Mouse (Mus musculus): ENCODE data around the gene Vmn1r10. TPM values are rescaled to one million over a fixed set of nuclear protein-coding genes. Genes with fewer than 3 reads are reported as not detected.

Vmn1r10 gene
- polyA plus RNA-seq (2016; fragmentation: Nextera tagmentation; extraction: Ambion mirVana) = not detected in 2 replicates

GRCm38 (mm10) chr6:57109154-57109553 lies at the start of gene Vmn1r10:
Vmn1r10 (plus strand) TSS chr6:57109454.
- H3K27ac ChIP-seq = no peak within 1 kb of the TSS
- H3K9ac ChIP-seq = no peak within 1 kb of the TSS
- H3K36me3 ChIP-seq = no peaks in the 10 kb centered on the region
- H3K4me1 ChIP-seq = no peaks in the 10 kb centered on the region
- no peak within 1 kb of the TSS for H3K4me3 ChIP-seq
- H3K4me2 ChIP-seq (replicated peaks) = no peak within 1 kb of the TSS
- 85% methylated on average over 3 of the region's 3 CpGs for WGBS
- no peak for ATAC-seq (ENCODE audit: low FRiP score)
- H3K27me3 ChIP-seq = no peaks in the 10 kb centered on the region
- H3K9me3 ChIP-seq (replicated peaks) = no peaks in the 10 kb centered on the region

DNA sequence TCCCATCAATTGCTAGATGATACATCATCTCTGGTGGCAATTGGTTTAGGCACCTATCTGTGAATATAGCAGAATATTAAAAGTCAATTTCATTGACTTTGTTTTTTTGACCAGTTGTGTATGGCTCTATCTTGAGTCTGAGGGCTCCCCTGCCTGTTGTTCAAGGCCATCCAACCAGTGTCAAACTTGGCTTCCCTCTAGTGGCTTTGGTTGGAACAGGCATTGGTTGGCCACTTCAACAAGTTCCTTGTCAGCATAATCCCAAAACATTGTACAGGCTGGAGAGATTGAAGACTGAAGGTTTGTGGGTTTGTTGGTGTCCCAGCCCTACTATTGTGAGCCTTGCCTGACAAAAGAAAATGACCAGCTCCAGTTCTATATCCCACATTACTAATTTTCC lies 45.5 kb upstream of the Vmn1r10 start:
- no peak for ATAC-seq (ENCODE audit: low FRiP score)
- Histone ChIP-seq H3K4me1 (no peaks in the 10 kb centered on the region), H3K9me3 (replicated peaks) (no peaks in the 10 kb centered on the region), H3K27me3 (no peaks in the 10 kb centered on the region), H3K9ac (no peak overlapping the region), H3K4me2 (replicated peaks) (no peak overlapping the region), H3K4me3 (no peak overlapping the region), H3K27ac (no peak overlapping the region), H3K36me3 (no peaks in the 10 kb centered on the region)

DNA sequence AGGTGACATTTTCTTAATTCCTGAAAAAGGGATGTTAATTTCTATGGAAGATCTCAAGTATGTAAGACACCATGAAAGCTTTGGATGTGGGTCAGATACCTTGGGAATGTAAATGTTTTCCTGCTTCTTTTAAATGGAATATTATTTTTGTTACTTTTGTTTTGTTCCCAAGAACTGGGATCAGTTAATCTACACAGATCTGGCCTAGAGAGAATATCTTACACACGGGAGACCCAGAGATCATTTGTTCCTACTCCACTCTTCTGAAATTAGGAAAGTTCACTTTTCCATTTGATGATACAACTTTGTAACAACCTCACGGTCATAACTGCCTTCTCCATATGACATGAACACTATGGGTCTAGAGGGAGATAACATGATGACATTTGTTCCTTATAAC lies 42.8 kb upstream of the Vmn1r10 start, which contains the start of gene Vmn1r9:
Gene Vmn1r9, plus strand, starts transcription at position 301 of the 400 bp plus-strand sequence.
- WGBS = 80% methylated on average over 2 of the region's 2 CpGs
- H3K4me3 ChIP-seq = no peak within 1 kb of the TSS
- ATAC-seq (ENCODE audit: low FRiP score) = no peak
- no peaks in the 10 kb centered on the region for H3K9me3 ChIP-seq (replicated peaks)
- H3K4me2 ChIP-seq (replicated peaks) = no peak within 1 kb of the TSS
- no peak within 1 kb of the TSS for H3K9ac ChIP-seq
- no peaks in the 10 kb centered on the region for H3K27me3 ChIP-seq
- no peaks in the 10 kb centered on the region for H3K36me3 ChIP-seq
- H3K27ac ChIP-seq = no peak within 1 kb of the TSS
- no peaks in the 10 kb centered on the region for H3K4me1 ChIP-seq

- H3K27me3 ChIP-seq = no peaks in the 10 kb centered on the region
- no peaks in the 10 kb centered on the region for H3K4me1 ChIP-seq
- no peaks in the 10 kb centered on the region for H3K9me3 ChIP-seq (replicated peaks)
- 67% methylated on average over 1 of the region's 1 CpGs for whole genome bisulfite sequencing
- no peak for ATAC-seq (ENCODE audit: low FRiP score)
- no peaks in the 10 kb centered on the region for H3K36me3 ChIP-seq
- H3K4me3 ChIP-seq = no peak overlapping the region
- H3K9ac ChIP-seq = no peak overlapping the region
- no peak overlapping the region for H3K27ac ChIP-seq
- H3K4me2 ChIP-seq (replicated peaks) = no peak overlapping the region
Observed at GRCm38 (mm10) chr6:57106358-57106757, 2.9 kb upstream of the Vmn1r10 start.

DNA sequence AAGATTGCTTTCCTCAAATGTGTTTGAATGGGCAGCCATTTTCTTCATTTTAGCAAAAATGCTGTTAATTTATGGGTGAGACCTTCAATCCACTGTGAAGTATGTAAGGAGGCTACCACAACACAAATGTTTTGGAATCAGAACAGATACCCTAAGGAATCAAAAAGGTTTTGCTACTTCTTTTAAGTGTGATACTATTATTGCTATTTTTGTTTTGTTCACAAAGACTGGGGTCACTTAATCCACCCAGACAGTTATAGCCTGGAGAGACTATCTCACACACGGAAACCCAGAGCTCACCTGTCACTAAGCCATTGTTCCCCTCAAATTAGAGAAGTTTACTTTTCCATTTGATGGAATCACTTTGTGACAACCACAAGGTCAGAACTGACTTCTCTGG lies 23.9 kb downstream of the Vmn1r10 start, which contains the start of gene Vmn1r11:
Gene Vmn1r11, plus strand, starts transcription at position 301 of the 400 bp plus-strand sequence.
- H3K4me1 ChIP-seq = no peaks in the 10 kb centered on the region
- no peak for ATAC-seq (ENCODE audit: low FRiP score)
- WGBS = 79% methylated on average over 1 of the region's 1 CpGs
- H3K9me3 ChIP-seq (replicated peaks) = no peaks in the 10 kb centered on the region
- no peak within 1 kb of the TSS for H3K4me3 ChIP-seq
- no peak within 1 kb of the TSS for H3K27ac ChIP-seq
- H3K27me3 ChIP-seq = no peaks in the 10 kb centered on the region
- no peak within 1 kb of the TSS for H3K9ac ChIP-seq
- no peaks in the 10 kb centered on the region for H3K36me3 ChIP-seq
- no peak within 1 kb of the TSS for H3K4me2 ChIP-seq (replicated peaks)

- 81% methylated on average over 2 of the region's 2 CpGs for WGBS
- no peaks in the 10 kb centered on the region for H3K4me1 ChIP-seq
- H3K27ac ChIP-seq = no peak within 1 kb of the TSS
- no peak within 1 kb of the TSS for H3K4me3 ChIP-seq
- no peaks in the 10 kb centered on the region for H3K27me3 ChIP-seq
- no peaks in the 10 kb centered on the region for H3K36me3 ChIP-seq
- H3K9ac ChIP-seq = no peak within 1 kb of the TSS
- no peaks in the 10 kb centered on the region for H3K9me3 ChIP-seq (replicated peaks)
- H3K4me2 ChIP-seq (replicated peaks) = no peak within 1 kb of the TSS
- no peak for ATAC-seq (ENCODE audit: low FRiP score)
Observed at GRCm38 (mm10) chr6:57156619-57157018, 47.4 kb downstream of the Vmn1r10 start, which contains the start of gene Vmn1r12. Vmn1r12 (plus strand) TSS chr6:57156919.

Other genes starting within 250 kb of the Vmn1r10 start
- 102 and 106 TPM in 2 replicates for gene Nt5c3, start 185.5 kb upstream of the Vmn1r10 start, polyA plus RNA-seq (2016; fragmentation: Nextera tagmentation; extraction: Ambion mirVana)
- gene Vmn1r4, start 185.4 kb upstream of the Vmn1r10 start, polyA plus RNA-seq (2016; fragmentation: Nextera tagmentation; extraction: Ambion mirVana) = 0.27 and 0.36 TPM in 2 replicates
- not detected in 2 replicates for gene Vmn1r5, start 139.2 kb upstream of the Vmn1r10 start, polyA plus RNA-seq (2016; fragmentation: Nextera tagmentation; extraction: Ambion mirVana)
- gene Vmn1r6, start 112.2 kb upstream of the Vmn1r10 start, polyA plus RNA-seq (2016; fragmentation: Nextera tagmentation; extraction: Ambion mirVana) = not detected in 2 replicates
- gene Vmn1r7, start 84.1 kb upstream of the Vmn1r10 start, polyA plus RNA-seq (2016; fragmentation: Nextera tagmentation; extraction: Ambion mirVana) = not detected in 2 replicates
- gene Vmn1r8, start 77.2 kb upstream of the Vmn1r10 start, polyA plus RNA-seq (2016; fragmentation: Nextera tagmentation; extraction: Ambion mirVana) = not detected in 2 replicates
- gene Vmn1r9, start 42.7 kb upstream of the Vmn1r10 start, polyA plus RNA-seq (2016; fragmentation: Nextera tagmentation; extraction: Ambion mirVana) = not detected in 2 replicates
- not detected in 2 replicates for gene Vmn1r11, start 24.0 kb downstream of the Vmn1r10 start, polyA plus RNA-seq (2016; fragmentation: Nextera tagmentation; extraction: Ambion mirVana)
- gene Vmn1r12, start 47.5 kb downstream of the Vmn1r10 start, polyA plus RNA-seq (2016; fragmentation: Nextera tagmentation; extraction: Ambion mirVana) = not detected in 2 replicates
- gene Vmn1r13, start 93.8 kb downstream of the Vmn1r10 start, polyA plus RNA-seq (2016; fragmentation: Nextera tagmentation; extraction: Ambion mirVana) = not detected in 2 replicates
- gene Vmn1r14, start 122.2 kb downstream of the Vmn1r10 start, polyA plus RNA-seq (2016; fragmentation: Nextera tagmentation; extraction: Ambion mirVana) = not detected in 2 replicates
- gene Vmn1r15, start 148.5 kb downstream of the Vmn1r10 start, polyA plus RNA-seq (2016; fragmentation: Nextera tagmentation; extraction: Ambion mirVana) = not detected in 2 replicates
- not detected in 2 replicates for gene Vmn1r16, start 220.0 kb downstream of the Vmn1r10 start, polyA plus RNA-seq (2016; fragmentation: Nextera tagmentation; extraction: Ambion mirVana)